Mouse (Mus musculus) left cerebral cortex, postnatal 10 days (tissue): ENCODE measurements around the gene Cmtm5. TPM values are rescaled to one million over a fixed set of nuclear protein-coding genes. Genes with fewer than 3 reads are reported as not detected.
"Not testable (repeated sequence)": the region's sequence is repeated elsewhere in the genome, so short reads cannot be mapped to it uniquely, and the experiment has no call there.

Source experiments
- DNase-seq, 2 experiments: peaks; one replicate each; pipeline ENCODE4 v3.0.0; 2021 to 2022; ENCODE audit warnings: low spot score in 2 of 2, mixed read lengths in 1 of 2; ENCODE audit errors: extremely low spot score in 1 of 2
- intact Hi-C: fragments of 180-260 bp; cut with DNase I; formaldehyde crosslinking; loops from one replicate; pipeline ENCODE4 v1.15.1; 2025
- microRNA-seq: library from miRNA; unstranded; fragments of <30 nt; microRNA quantifications from one replicate; pipeline ENCODE4 v1.2.0, GENCODE M21; 2022
- total RNA-seq, 2 experiments: library from RNA; stranded (reverse); gene quantifications; 2 replicates each; pipeline ENCODE4 v1.2.3; 2021

The Cmtm5 gene
- total RNA-seq, 2 experiments from 2014 or later: 23.5 to 25.2 TPM

GRCm38 (mm10) chr14:54976633-54977032, 40.6 kb downstream of the Cmtm5 start, which contains the start of gene Gm17428:
Gene Gm17428 (plus strand): TSS chr14:54976933.
- intact Hi-C loops: no loop called here
- DNase-seq: no peak

GRCm38 (mm10) chr14:54978664-54979063, 42.6 kb downstream of the Cmtm5 start:
- intact Hi-C loops: no loop called here
- DNase-seq: no peak

DNA sequence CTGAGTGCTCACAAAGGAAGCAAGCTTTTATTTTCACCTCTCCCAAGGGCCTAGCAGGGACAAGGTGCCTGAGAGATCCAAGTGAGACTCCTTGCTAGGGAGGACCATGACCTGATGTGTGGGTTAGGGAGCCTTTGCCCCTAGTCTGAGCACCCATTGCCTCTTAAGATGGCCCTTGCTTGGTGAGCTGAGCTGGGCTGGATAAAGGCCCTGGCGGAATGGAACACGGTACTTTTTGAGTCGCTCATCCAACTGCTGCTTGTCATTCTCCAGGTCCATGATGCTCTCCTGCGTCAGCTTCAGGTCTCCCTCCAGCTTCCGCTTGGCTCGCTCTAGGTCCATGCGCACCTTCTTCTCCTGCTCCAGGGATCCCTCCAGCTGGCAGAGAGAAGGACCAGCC, 45.9 kb downstream of the Cmtm5 start:
- DNase-seq: no peak

DNA sequence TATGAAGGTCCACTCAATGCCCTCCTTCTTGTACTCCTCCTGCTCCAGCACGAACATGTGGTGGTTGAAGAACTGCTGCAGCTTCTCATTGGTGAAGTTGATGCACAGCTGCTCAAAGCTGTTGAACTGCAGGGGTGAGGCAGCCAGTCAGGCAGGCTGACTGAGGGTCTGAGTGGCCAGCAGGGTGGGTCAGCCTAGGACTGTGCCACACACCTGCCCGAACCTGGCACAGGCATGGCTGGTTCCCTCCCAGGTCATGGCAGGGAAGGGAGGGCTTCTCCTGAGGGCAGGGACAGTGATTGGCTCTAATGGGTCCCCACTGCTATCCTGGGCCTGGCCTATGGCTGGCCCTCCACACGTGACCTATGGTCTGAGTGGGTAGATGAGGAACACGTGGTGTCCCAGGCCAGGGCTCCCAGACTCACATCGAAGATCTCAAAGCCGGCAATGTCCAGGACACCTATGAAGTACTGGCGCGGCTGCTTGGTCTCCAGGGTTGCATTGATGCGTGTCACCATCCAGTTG, 52.4 kb downstream of the Cmtm5 start:
- intact Hi-C loops, DNase-seq: not testable (repeated sequence)

More for the DNA sequence above, 45.9 kb downstream of the Cmtm5 start:
- intact Hi-C loops: no loop called here

Small RNA genes within 50 kb of the gene (microRNA-seq; reads per million reads assigned to microRNA genes)
- gene Mir208a (4.3 reads per million, percentile 15 among the genes with 10 or more reads in this experiment), gene Mir208b (7.2 reads per million, percentile 25 among the genes with 10 or more reads in this experiment)

Other genes with a start within 250 kb of the Cmtm5 start
- gene Acin1, start 249.3 kb upstream of the Cmtm5 start, total RNA-seq: 100 to 1,000 TPM; 195 to 199 TPM
- under 1 TPM; 0.15 to 0.22 TPM for gene Gm29776, start 237.4 kb upstream of the Cmtm5 start, total RNA-seq
- gene Cebpe, start 224.1 kb upstream of the Cmtm5 start, total RNA-seq: not detected
- 10 to 100 TPM; 62.2 to 67.9 TPM for gene Slc7a8, start 154.3 kb upstream of the Cmtm5 start, total RNA-seq
- gene Rnf212b, start 122.1 kb upstream of the Cmtm5 start, total RNA-seq: not detected
- 10 to 100 TPM; 16.7 to 18.5 TPM for gene Homez, start 65.3 kb upstream of the Cmtm5 start, total RNA-seq
- 10 to 100 TPM; 26.9 to 28.4 TPM for gene Ppp1r3e, start 58.7 kb upstream of the Cmtm5 start, total RNA-seq
- gene Bcl2l2, start 52.9 kb upstream of the Cmtm5 start, total RNA-seq: 10 to 100 TPM; 83.0 to 84.4 TPM
- gene Gm20521, start 52.8 kb upstream of the Cmtm5 start, total RNA-seq: 1 to 10 TPM in 1 of 2 experiments, not detected in 1; 1.9 TPM
- 100 to 1,000 TPM; 272 to 278 TPM for gene Pabpn1, start 43.8 kb upstream of the Cmtm5 start, total RNA-seq
- 100 to 1,000 TPM; 562 to 600 TPM for gene Slc22a17, start 23.1 kb upstream of the Cmtm5 start, total RNA-seq
- 1 to 10 TPM; 7.9 to 8.8 TPM for gene Efs, start 10.1 kb upstream of the Cmtm5 start, total RNA-seq
- gene Il25, start 3.6 kb upstream of the Cmtm5 start, total RNA-seq: not detected
- 1 to 10 TPM; 2.2 to 3.8 TPM for gene Myh6, start 30.7 kb downstream of the Cmtm5 start, total RNA-seq
- not detected for gene Gm17428, start 40.7 kb downstream of the Cmtm5 start, total RNA-seq
- 1 to 10 TPM; 5.4 to 5.5 TPM for gene Myh7, start 58.4 kb downstream of the Cmtm5 start, total RNA-seq
- 10 to 100 TPM; 21.5 to 26.8 TPM for gene Ngdn, start 79.2 kb downstream of the Cmtm5 start, total RNA-seq
- 10 to 100 TPM; 26.6 to 27.2 TPM for gene Zfhx2, start 156.1 kb downstream of the Cmtm5 start, total RNA-seq
- 10 to 100 TPM; 31.4 to 31.5 TPM for gene Thtpa, start 158.5 kb downstream of the Cmtm5 start, total RNA-seq
- 10 to 100 TPM; 14.6 to 18.0 TPM for gene Ap1g2, start 170.3 kb downstream of the Cmtm5 start, total RNA-seq
- 100 to 1,000 TPM; 368 to 375 TPM for gene Jph4, start 180.7 kb downstream of the Cmtm5 start, total RNA-seq